Mouse (Mus musculus) liver, postnatal 0 days (tissue): ENCODE measurements around the gene Stard13. TPM values are rescaled to one million over a fixed set of nuclear protein-coding genes. Genes with fewer than 3 reads are reported as not detected.
A peak's percentile ranks its signal among the peaks of the same experiment; 100 is the strongest.

ENCODE experiments used
- ATAC-seq: fragments of 200-750 bp; cut with Nextera tagmentation; 2 replicates; pipeline ENCODE4 v1.8.0; 2017; ENCODE audit warnings: mild to moderate bottlenecking, moderate library complexity
- DNase-seq: peaks from one replicate; pipeline ENCODE4 v3.0.0-alpha.2; 2016
- H3K27ac ChIP-seq: fragments of 300-500 bp; sonication (generic); 2 replicates; pipeline ENCODE4 v1.5.1; 2014; ENCODE audit warnings: antibody characterized with exemption, moderate library complexity, mild to moderate bottlenecking, low read depth
- H3K27me3 ChIP-seq: fragments of 300-500 bp; sonication (generic); 2 replicates; pipeline ENCODE4 v1.6.1; 2014; ENCODE audit warnings: low read length, control low read depth, mixed read lengths; ENCODE audit not compliant: insufficient read depth
- H3K36me3 ChIP-seq: fragments of 300-500 bp; sonication (generic); replicated peaks from 2 replicates; pipeline ENCODE4 v1.6.1; 2014; ENCODE audit warnings: mild to moderate bottlenecking, control low read depth, low read length, moderate library complexity, mixed read lengths; ENCODE audit not compliant: insufficient read depth
- H3K4me1 ChIP-seq: fragments of 300-500 bp; sonication (generic); 2 replicates; pipeline ENCODE4 v1.6.1; 2014; ENCODE audit warnings: antibody characterized with exemption, mild to moderate bottlenecking, control low read depth; ENCODE audit not compliant: insufficient read depth
- H3K4me2 ChIP-seq: fragments of 300-500 bp; sonication (generic); 2 replicates; pipeline ENCODE4 v1.6.1; 2014; ENCODE audit warnings: low read depth, mild to moderate bottlenecking, low read length, moderate library complexity, mixed read lengths
- H3K4me3 ChIP-seq: fragments of 300-500 bp; sonication (generic); 2 replicates; pipeline ENCODE4 v1.5.1; 2014; ENCODE audit warnings: low read depth, low read length
- H3K9ac ChIP-seq: fragments of 300-500 bp; sonication (generic); replicated peaks from 2 replicates; pipeline ENCODE4 v1.6.1; 2014; ENCODE audit warnings: mild to moderate bottlenecking, moderate library complexity
- H3K9me3 ChIP-seq: fragments of 300-500 bp; sonication (generic); 2 replicates; pipeline ENCODE4 v1.6.1; 2016; ENCODE audit warnings: mild to moderate bottlenecking, control low read depth, low read length, mixed read lengths
- CTCF ChIP-seq: sonication (generic); IDR thresholded peaks from 2 replicates; pipeline ENCODE4 v1.5.1; 2016; ENCODE audit warnings: antibody characterized with exemption, low read depth
- EP300 ChIP-seq: IDR thresholded peaks from 2 replicates; pipeline ENCODE4 v1.6.1; 2016; ENCODE audit warnings: antibody characterized with exemption, low read depth, mild to moderate bottlenecking
- WGBS: fragments of 180-500 bp; shearing (Covaris S2); extraction: QIAGEN DNeasy Blood & Tissue Kit; methylation state at CpG from one replicate; pipeline ENCODE4 v1.1.7; 2014; ENCODE audit not compliant: insufficient replicate concordance; 5-methylcytosine and 5-hydroxymethylcytosine counted together
- polyA plus RNA-seq: library from polyadenylated mRNA; unstranded; fragments of >200 nt; fragmentation: Nextera tagmentation; extraction: Ambion mirVana; gene quantifications from 2 replicates; pipeline ENCODE4 v1.2.1, GENCODE M21; 2015

The Stard13 gene
- polyA plus RNA-seq, 1 experiment from 2014 or later: 1.0 TPM

DNA sequence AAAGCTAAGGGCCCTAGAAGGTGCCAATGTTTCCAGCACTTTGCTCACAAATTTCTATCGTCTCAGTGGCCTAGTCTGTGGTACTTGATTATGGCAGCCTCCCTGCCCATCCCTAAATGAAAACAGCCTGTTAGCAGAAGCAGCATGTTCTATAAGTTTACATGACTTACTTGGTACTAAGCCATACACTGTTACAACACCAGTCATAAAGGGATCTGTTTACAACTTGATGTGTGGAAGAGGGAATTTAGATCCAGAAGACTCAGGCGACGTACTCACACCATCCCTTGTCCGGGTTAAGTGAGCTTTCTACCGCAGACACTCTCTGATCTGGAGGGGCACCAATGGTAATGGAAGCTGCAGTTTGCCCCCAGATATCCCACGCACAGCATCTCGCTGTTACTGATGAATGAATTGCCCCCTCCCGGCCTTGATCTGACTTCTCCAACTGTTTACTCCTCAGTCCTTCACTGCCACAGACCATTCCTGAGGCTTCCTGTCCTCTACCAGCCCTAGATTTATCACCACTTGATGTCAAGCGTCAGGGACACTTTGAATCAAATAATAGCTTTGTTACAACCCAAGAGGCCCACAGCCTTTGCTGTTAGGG is 53.4 kb downstream of the Stard13 start:
- Histone ChIP-seq H3K4me2 (no peak overlapping the region), H3K4me1 (peaks cover 6% of the 10 kb centered on the region; the same call in 1 of the 2 replicates), H3K36me3 (no peaks in the 10 kb centered on the region), H3K27me3 (no peaks in the 10 kb centered on the region), H3K4me3 (no peak overlapping the region), H3K9me3 (no peaks in the 10 kb centered on the region), H3K27ac (no peak overlapping the region), H3K9ac (no peak overlapping the region)
- 82% methylated on average over 9 of the region's 9 CpGs for WGBS
- ATAC-seq: no peak
- no peak for TF ChIP-seq EP300
- no peak for TF ChIP-seq CTCF
- no peak for DNase-seq

DNA sequence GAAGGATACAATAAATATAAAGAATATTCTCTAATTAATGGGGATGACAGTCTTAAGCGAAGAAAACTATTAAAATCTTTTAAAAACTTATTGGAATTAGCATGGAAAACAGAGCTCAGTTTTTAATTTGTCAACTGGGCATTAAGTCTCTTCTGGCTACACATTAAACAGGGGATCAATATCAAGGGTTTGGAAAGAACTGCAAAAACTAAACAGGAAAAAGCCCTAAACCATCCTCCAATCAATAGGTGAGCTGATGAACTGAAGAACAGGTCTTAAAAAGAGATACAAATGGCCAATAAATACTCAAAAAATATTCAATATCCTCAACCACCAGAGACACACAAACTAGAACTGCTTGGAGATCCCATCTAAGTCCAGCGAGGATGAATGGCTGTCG is 56.5 kb downstream of the Stard13 start:
- no peaks in the 10 kb centered on the region for H3K36me3 ChIP-seq
- 0 out of 2 replicates have a peak, but pooled peaks have one; percentile 33 for ATAC-seq
- WGBS: 69% methylated on average over 3 of the region's 3 CpGs
- H3K4me1 ChIP-seq: peaks cover 14% of the 10 kb centered on the region
- no peak overlapping the region for H3K4me2 ChIP-seq
- no peaks in the 10 kb centered on the region for H3K27me3 ChIP-seq
- no peak overlapping the region for H3K27ac ChIP-seq
- no peaks in the 10 kb centered on the region for H3K9me3 ChIP-seq
- TF ChIP-seq EP300 (no peak), CTCF (no peak)
- H3K4me3 ChIP-seq: no peak overlapping the region
- H3K9ac ChIP-seq: no peak overlapping the region
- DNase-seq: no peak

DNA sequence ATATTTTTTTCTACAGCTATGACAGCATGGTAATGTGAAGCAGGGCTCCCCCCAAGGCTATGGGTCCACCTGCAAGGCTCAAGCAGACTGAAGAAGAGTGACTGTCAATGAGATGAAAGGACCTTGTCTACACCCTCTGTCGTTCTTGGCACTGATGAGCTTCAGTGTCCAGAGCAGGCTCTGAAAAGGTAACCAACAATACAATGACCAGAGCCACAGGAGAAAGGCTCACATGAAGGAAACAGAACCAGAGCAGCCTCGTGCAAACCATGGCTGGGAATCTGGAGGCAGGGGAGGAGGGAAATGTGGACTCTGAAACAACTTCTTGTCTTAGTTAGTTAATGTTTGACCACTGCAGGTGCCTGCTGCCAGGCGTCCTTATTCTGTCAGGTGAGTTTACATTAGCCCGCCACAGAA is 57.7 kb downstream of the Stard13 start:
- DNase-seq: no peak
- Histone ChIP-seq H3K27ac (peak overlapping the region; percentile 57), H3K9me3 (no peaks in the 10 kb centered on the region), H3K9ac (no peak overlapping the region), H3K4me3 (no peak overlapping the region), H3K27me3 (no peaks in the 10 kb centered on the region), H3K4me2 (peak overlapping the region; percentile 40), H3K36me3 (no peaks in the 10 kb centered on the region), H3K4me1 (peaks cover 14% of the 10 kb centered on the region)
- 40% methylated on average over 4 of the region's 4 CpGs for WGBS
- TF ChIP-seq CTCF: no peak
- TF ChIP-seq EP300: no peak
- ATAC-seq: 0 out of 2 replicates have a peak, but pooled peaks have one; percentile 43

DNA sequence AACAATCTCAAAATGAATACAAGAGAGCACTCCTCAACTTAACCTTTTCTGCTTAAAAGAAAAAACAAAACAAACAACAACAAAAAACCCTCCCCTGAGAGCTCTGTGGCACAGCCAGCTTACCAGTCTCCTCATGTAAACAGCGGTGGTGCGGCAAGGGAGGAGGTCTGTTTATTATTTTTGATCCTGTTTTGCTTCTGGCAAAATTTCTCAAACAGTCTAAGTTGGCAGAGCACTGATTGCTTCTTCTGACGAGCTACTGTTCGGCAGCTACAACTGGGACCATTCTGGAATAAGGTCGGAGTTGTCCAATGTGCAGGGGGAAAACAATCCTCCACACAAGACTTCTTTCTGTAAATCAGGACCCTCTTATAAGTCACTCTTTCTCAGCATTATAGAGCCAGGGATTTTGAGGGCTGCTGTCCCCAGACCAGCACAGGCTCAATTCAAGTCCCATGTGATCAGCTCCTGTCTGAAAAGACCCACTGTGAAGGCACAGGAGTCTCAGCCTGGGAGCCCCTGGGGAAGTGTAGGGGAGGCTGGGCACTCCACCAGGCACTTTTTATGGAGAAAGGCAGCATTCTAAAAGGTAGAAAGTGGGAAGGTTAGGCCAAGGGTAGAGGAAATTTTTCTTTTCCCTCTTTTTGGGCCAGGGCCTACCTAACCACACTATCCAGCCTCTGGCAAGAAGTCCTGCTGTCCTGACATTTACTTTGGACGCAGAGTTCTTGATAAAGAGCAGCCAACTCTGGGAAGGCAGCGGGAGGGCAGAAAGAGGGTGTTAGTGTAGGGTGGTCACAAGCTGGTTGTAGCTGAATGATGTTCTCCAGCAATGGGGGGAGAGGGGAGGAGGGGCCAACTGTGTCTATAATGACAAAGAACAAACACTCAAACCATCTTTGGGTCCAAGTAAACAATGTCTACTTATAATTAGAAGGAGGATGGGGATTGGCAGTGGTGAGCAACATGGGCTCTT is 58.9 kb downstream of the Stard13 start:
- TF ChIP-seq EP300 (no peak), CTCF (no peak)
- Histone ChIP-seq H3K9ac (no peak overlapping the region), H3K4me2 (no peak overlapping the region), H3K27ac (peak overlapping the region; percentile 72), H3K4me3 (no peak overlapping the region), H3K9me3 (no peaks in the 10 kb centered on the region), H3K4me1 (peaks cover 14% of the 10 kb centered on the region), H3K36me3 (no peaks in the 10 kb centered on the region), H3K27me3 (no peaks in the 10 kb centered on the region)
- ATAC-seq: no peak
- no peak for DNase-seq
- 65% methylated on average over 7 of the region's 7 CpGs for WGBS

DNA sequence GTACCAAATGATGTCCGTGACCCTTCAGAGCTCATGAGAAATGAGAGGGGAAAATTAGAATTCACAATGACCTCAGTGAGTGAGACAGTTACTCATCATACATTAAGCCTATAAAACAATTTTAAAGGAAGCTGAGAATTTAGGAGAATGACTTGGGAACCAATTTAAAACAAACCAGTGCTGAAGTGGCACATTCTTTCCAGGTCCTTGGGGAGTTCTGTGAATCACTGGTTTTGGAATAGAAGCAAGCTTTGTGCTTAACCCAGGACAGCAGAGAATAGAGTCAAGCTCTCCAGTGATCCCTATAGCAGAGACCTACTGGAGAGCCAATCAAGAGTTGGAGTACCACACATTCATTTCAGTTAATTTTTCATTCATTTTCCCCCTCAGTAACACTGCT is 59.9 kb downstream of the Stard13 start:
- DNase-seq (no peak), ATAC-seq (no peak)
- Histone ChIP-seq H3K36me3 (no peaks in the 10 kb centered on the region), H3K9me3 (no peaks in the 10 kb centered on the region), H3K27me3 (no peaks in the 10 kb centered on the region), H3K9ac (no peak overlapping the region), H3K27ac (no peak overlapping the region), H3K4me1 (peaks cover 14% of the 10 kb centered on the region), H3K4me3 (no peak overlapping the region), H3K4me2 (no peak overlapping the region)
- TF ChIP-seq CTCF: no peak
- no peak for TF ChIP-seq EP300
- 76% methylated on average over 1 of the region's 1 CpGs for WGBS

DNA sequence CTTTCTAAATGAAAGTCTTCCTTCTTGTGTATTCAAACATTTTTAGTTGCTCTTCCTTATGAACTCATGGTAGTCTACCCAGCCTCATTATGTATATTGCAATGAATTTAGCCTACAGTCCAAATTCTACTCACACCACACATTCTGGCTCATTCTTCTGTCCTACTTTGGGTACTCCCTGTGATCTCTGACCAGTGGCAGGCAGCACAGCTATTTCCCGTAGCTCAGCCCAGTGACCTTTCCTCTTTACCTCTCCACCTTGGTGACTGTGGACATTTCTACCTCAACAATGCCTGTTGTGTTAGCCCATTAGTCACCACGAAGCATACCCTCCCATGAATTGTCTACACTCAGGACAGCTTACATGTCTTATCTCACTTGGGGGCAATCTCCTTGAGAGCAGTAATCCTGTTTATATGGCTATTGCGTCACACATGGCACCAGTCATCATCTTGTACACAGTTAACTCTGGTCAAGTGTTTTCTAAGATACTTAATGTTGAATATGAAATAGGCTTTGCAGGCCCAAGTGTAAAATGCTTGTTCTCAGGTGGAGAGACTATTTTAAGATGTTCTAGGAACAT is 63.4 kb downstream of the Stard13 start:
- peaks cover 12% of the 10 kb centered on the region for H3K4me1 ChIP-seq
- WGBS: 65% methylated on average over 3 of the region's 3 CpGs
- H3K4me3 ChIP-seq: no peak overlapping the region
- H3K27me3 ChIP-seq: no peaks in the 10 kb centered on the region
- no peak for DNase-seq
- no peak overlapping the region for H3K4me2 ChIP-seq
- H3K9me3 ChIP-seq: no peaks in the 10 kb centered on the region
- peak; percentile 27; the same call in 1 of the 2 replicates for ATAC-seq
- no peaks in the 10 kb centered on the region for H3K36me3 ChIP-seq
- no peak for TF ChIP-seq EP300
- TF ChIP-seq CTCF: no peak
- H3K9ac ChIP-seq: no peak overlapping the region
- no peak overlapping the region for H3K27ac ChIP-seq
